Mouse (Mus musculus): ENCODE data around the gene Fbxw9.

GRCm38 (mm10) chr8:85081216-85081555 is 21.3 kb downstream of the Fbxw9 start, which contains the start of gene Wdr83:
- TF ChIP-seq POLR2A (IDR thresholded peaks at IDR 0.05; ENCODE audit: low read depth, low read length) (no peak), CTCF (conservative IDR thresholded peaks at IDR 0.05; ENCODE audit: insufficient read depth, insufficient read length, low read depth, low read length) (no peak)

Measured in kidney, adult 2 months (tissue).